Mouse (Mus musculus): ENCODE results near the gene Ybx1. TPM values are rescaled to one million over a fixed set of nuclear protein-coding genes. Genes with fewer than 3 reads are reported as not detected.
"Not testable (repeated sequence)": the region's sequence is repeated elsewhere in the genome, so short reads cannot be mapped to it uniquely, and the experiment has no call there.

Gene Ybx1
- polyA plus RNA-seq, 1 experiment from 2014 or later, result 980 TPM

- Histone ChIP-seq H3K4me1 (peaks cover 27% of the 10 kb centered on the region), H3K9me3 (no peaks in the 10 kb centered on the region), H3K36me3 (replicated peaks) (peaks cover 27% of the 10 kb centered on the region), H3K27me3 (replicated peaks; ENCODE audit: low read depth, poor library complexity, severe bottlenecking) (no peaks in the 10 kb centered on the region), H3K4me3 (peak overlapping the region; percentile 82), H3K27ac (replicated peaks) (peak overlapping the region; percentile 98)
- peak; percentile 19 for DNase-seq (ENCODE audit: low spot score)
- WGBS, result 12% methylated on average over 6 of the region's 6 CpGs
These were observed 690 bp upstream of the Ybx1 start for GRCm38 (mm10) chr4:119295134-119295453.

- WGBS, result under 1% methylated on average over 78 of the region's 80 CpGs
- Histone ChIP-seq H3K27me3 (replicated peaks; ENCODE audit: low read depth, poor library complexity, severe bottlenecking) (no peaks in the 10 kb centered on the region), H3K9me3 (no peaks in the 10 kb centered on the region), H3K4me3 (peak overlapping the region; percentile 82), H3K27ac (replicated peaks) (peak overlapping the region; percentile 98), H3K4me1 (peaks cover 27% of the 10 kb centered on the region), H3K36me3 (replicated peaks) (peaks cover 39% of the 10 kb centered on the region)
- peak; percentile 72 for DNase-seq (ENCODE audit: low spot score)
These were observed 688 bp downstream of the Ybx1 start for GRCm38 (mm10) chr4:119293574-119294258.

- Histone ChIP-seq H3K36me3 (replicated peaks) (peaks cover 47% of the 10 kb centered on the region), H3K4me1 (peaks cover 27% of the 10 kb centered on the region), H3K27ac (replicated peaks) (peak overlapping the region; percentile 98), H3K9me3 (no peaks in the 10 kb centered on the region), H3K27me3 (replicated peaks; ENCODE audit: low read depth, poor library complexity, severe bottlenecking) (no peaks in the 10 kb centered on the region), H3K4me3 (peak overlapping the region; percentile 82)
- WGBS, result 3% methylated on average over 24 of the region's 24 CpGs
- peak; percentile 56 for DNase-seq (ENCODE audit: low spot score)
These were observed 1.4 kb downstream of the Ybx1 start for GRCm38 (mm10) chr4:119292771-119293573.

GRCm38 (mm10) chr4:119291921-119292320 is 2.5 kb downstream of the Ybx1 start:
- DNase-seq (ENCODE audit: low spot score), result no peak
- H3K36me3 ChIP-seq (replicated peaks), result peaks cover 57% of the 10 kb centered on the region
- H3K4me3 ChIP-seq, result peak overlapping the region; percentile 82
- no peaks in the 10 kb centered on the region for H3K27me3 ChIP-seq (replicated peaks; ENCODE audit: low read depth, poor library complexity, severe bottlenecking)
- WGBS, result 93% methylated on average over 1 of the region's 1 CpGs
- no peak overlapping the region for H3K27ac ChIP-seq (replicated peaks)
- H3K4me1 ChIP-seq, result peaks cover 27% of the 10 kb centered on the region
- no peaks in the 10 kb centered on the region for H3K9me3 ChIP-seq

GRCm38 (mm10) chr4:119285336-119285735 is 9.1 kb downstream of the Ybx1 start:
- no peak overlapping the region for H3K27ac ChIP-seq (replicated peaks)
- WGBS, result 90% methylated on average over 2 of the region's 2 CpGs
- DNase-seq (ENCODE audit: low spot score), result no peak
- H3K27me3 ChIP-seq (replicated peaks; ENCODE audit: low read depth, poor library complexity, severe bottlenecking), result no peaks in the 10 kb centered on the region
- no peaks in the 10 kb centered on the region; the same call in 1 of the 2 replicates for H3K4me1 ChIP-seq
- H3K9me3 ChIP-seq, result no peaks in the 10 kb centered on the region
- no peak overlapping the region for H3K4me3 ChIP-seq
- peaks cover 96% of the 10 kb centered on the region for H3K36me3 ChIP-seq (replicated peaks)

- 91% methylated on average over 1 of the region's 1 CpGs for WGBS
- no peak for DNase-seq (ENCODE audit: low spot score)
These were observed 9.5 kb downstream of the Ybx1 start for GRCm38 (mm10) chr4:119284861-119285260.

GRCm38 (mm10) chr4:119278784-119279183 is 15.6 kb downstream of the Ybx1 start:
- peaks cover 97% of the 10 kb centered on the region for H3K36me3 ChIP-seq (replicated peaks)
- not testable (repeated sequence) for H3K27ac ChIP-seq (replicated peaks); H3K4me3 ChIP-seq; DNase-seq (ENCODE audit: low spot score); H3K27me3 ChIP-seq (replicated peaks; ENCODE audit: low read depth, poor library complexity, severe bottlenecking); H3K4me1 ChIP-seq; H3K9me3 ChIP-seq
- WGBS, result 91% methylated on average over 15 of the region's 15 CpGs

More at GRCm38 (mm10) chr4:119284861-119285260, 9.5 kb downstream of the Ybx1 start:
- H3K36me3 ChIP-seq (replicated peaks), result peaks cover 96% of the 10 kb centered on the region
- no peaks in the 10 kb centered on the region for H3K27me3 ChIP-seq (replicated peaks; ENCODE audit: low read depth, poor library complexity, severe bottlenecking)
- no peaks in the 10 kb centered on the region for H3K9me3 ChIP-seq
- H3K27ac ChIP-seq (replicated peaks), result no peak overlapping the region
- H3K4me1 ChIP-seq, result no peaks in the 10 kb centered on the region; the same call in 1 of the 2 replicates
- H3K4me3 ChIP-seq, result no peak overlapping the region

- DNase-seq (ENCODE audit: low spot score), result no peak
- no peaks in the 10 kb centered on the region for H3K27me3 ChIP-seq (replicated peaks; ENCODE audit: low read depth, poor library complexity, severe bottlenecking)
- H3K9me3 ChIP-seq, result no peaks in the 10 kb centered on the region
- 63% methylated on average over 2 of the region's 2 CpGs for WGBS
- peaks cover 97% of the 10 kb centered on the region for H3K36me3 ChIP-seq (replicated peaks)
- no peak overlapping the region for H3K27ac ChIP-seq (replicated peaks)
- H3K4me1 ChIP-seq, result no peaks in the 10 kb centered on the region
- H3K4me3 ChIP-seq, result no peak overlapping the region
These were observed 18.7 kb downstream of the Ybx1 start for GRCm38 (mm10) chr4:119275726-119276125.

GRCm38 (mm10) chr4:119275226-119275625 is 19.2 kb downstream of the Ybx1 start:
- Histone ChIP-seq H3K36me3 (replicated peaks) (peaks cover 98% of the 10 kb centered on the region), H3K27me3 (replicated peaks; ENCODE audit: low read depth, poor library complexity, severe bottlenecking) (no peaks in the 10 kb centered on the region), H3K4me1 (no peaks in the 10 kb centered on the region), H3K27ac (replicated peaks) (no peak overlapping the region), H3K9me3 (no peaks in the 10 kb centered on the region), H3K4me3 (no peak overlapping the region)
- WGBS, result 81% methylated on average over 2 of the region's 2 CpGs
- DNase-seq (ENCODE audit: low spot score), result no peak

GRCm38 (mm10) chr4:119274627-119275026 is 19.8 kb downstream of the Ybx1 start:
- H3K4me3 ChIP-seq, result no peak overlapping the region
- DNase-seq (ENCODE audit: low spot score), result no peak
- peaks cover 98% of the 10 kb centered on the region for H3K36me3 ChIP-seq (replicated peaks)
- no peak overlapping the region for H3K27ac ChIP-seq (replicated peaks)
- WGBS, result 75% methylated on average over 1 of the region's 1 CpGs
- H3K4me1 ChIP-seq, result no peaks in the 10 kb centered on the region
- no peaks in the 10 kb centered on the region for H3K9me3 ChIP-seq
- H3K27me3 ChIP-seq (replicated peaks; ENCODE audit: low read depth, poor library complexity, severe bottlenecking), result no peaks in the 10 kb centered on the region

GRCm38 (mm10) chr4:119266606-119267005 is 27.8 kb downstream of the Ybx1 start:
- H3K4me3 ChIP-seq, result no peak overlapping the region
- H3K9me3 ChIP-seq, result no peaks in the 10 kb centered on the region
- no peak for DNase-seq (ENCODE audit: low spot score)
- no peaks in the 10 kb centered on the region for H3K4me1 ChIP-seq
- H3K36me3 ChIP-seq (replicated peaks), result peaks cover 36% of the 10 kb centered on the region
- no peak overlapping the region for H3K27ac ChIP-seq (replicated peaks)
- H3K27me3 ChIP-seq (replicated peaks; ENCODE audit: low read depth, poor library complexity, severe bottlenecking), result no peaks in the 10 kb centered on the region
- WGBS, result 83% methylated on average over 13 of the region's 13 CpGs

GRCm38 (mm10) chr4:119263459-119263858 is 30.9 kb downstream of the Ybx1 start:
- no peaks in the 10 kb centered on the region for H3K27me3 ChIP-seq (replicated peaks; ENCODE audit: low read depth, poor library complexity, severe bottlenecking)
- no peak for DNase-seq (ENCODE audit: low spot score)
- WGBS, result 79% methylated on average over 3 of the region's 3 CpGs
- H3K4me1 ChIP-seq, result peaks cover 9% of the 10 kb centered on the region; the same call in 1 of the 2 replicates
- H3K36me3 ChIP-seq (replicated peaks), result peaks cover 8% of the 10 kb centered on the region; the same call in 1 of the 2 replicates
- no peak overlapping the region for H3K27ac ChIP-seq (replicated peaks)
- H3K4me3 ChIP-seq, result no peak overlapping the region
- H3K9me3 ChIP-seq, result no peaks in the 10 kb centered on the region

- Histone ChIP-seq H3K27me3 (replicated peaks; ENCODE audit: low read depth, poor library complexity, severe bottlenecking) (no peaks in the 10 kb centered on the region), H3K4me1 (peaks cover 13% of the 10 kb centered on the region; the same call in 1 of the 2 replicates), H3K36me3 (replicated peaks) (no peaks in the 10 kb centered on the region), H3K27ac (replicated peaks) (no peak overlapping the region), H3K9me3 (no peaks in the 10 kb centered on the region), H3K4me3 (no peak overlapping the region)
- DNase-seq (ENCODE audit: low spot score), result no peak
- 91% methylated on average over 5 of the region's 5 CpGs for WGBS
These were observed 31.9 kb downstream of the Ybx1 start for GRCm38 (mm10) chr4:119262483-119262882.

Data from embryonic facial prominence, embryonic 10.5 days (tissue).